Mouse (Mus musculus) embryonic facial prominence, embryonic 13.5 days (tissue): ENCODE measurements around the gene Eef1b2. TPM values are rescaled to one million over a fixed set of nuclear protein-coding genes. Genes with fewer than 3 reads are reported as not detected.
"Not testable (repeated sequence)": the region's sequence is repeated elsewhere in the genome, so short reads cannot be mapped to it uniquely, and the experiment has no call there.

Source experiments
- ATAC-seq: fragments of 200-750 bp; cut with Nextera tagmentation; 2 replicates; pipeline ENCODE4 v1.8.0; 2017; ENCODE audit warnings: low read depth; ENCODE audit not compliant: insufficient number of reproducible peaks, insufficient read depth, low FRiP score, low TSS enrichment
- H3K27ac ChIP-seq: fragments of 300-500 bp; sonication (generic); 2 replicates; pipeline ENCODE4 v1.5.1; 2015; ENCODE audit warnings: moderate library complexity, mild to moderate bottlenecking, inconsistent platforms
- H3K27me3 ChIP-seq: fragments of 300-500 bp; sonication (generic); 2 replicates; pipeline ENCODE4 v1.6.1; 2015; ENCODE audit warnings: mild to moderate bottlenecking, inconsistent platforms
- H3K36me3 ChIP-seq: fragments of 300-500 bp; sonication (generic); 2 replicates; pipeline ENCODE4 v1.6.1; 2015; ENCODE audit warnings: mild to moderate bottlenecking, inconsistent platforms
- H3K4me1 ChIP-seq: fragments of 300-500 bp; sonication (generic); 2 replicates; pipeline ENCODE4 v1.6.1; 2015; ENCODE audit warnings: inconsistent platforms
- H3K4me2 ChIP-seq: fragments of 300-500 bp; sonication (generic); 2 replicates; pipeline ENCODE4 v1.6.1; 2015; ENCODE audit warnings: moderate library complexity, mild to moderate bottlenecking, inconsistent platforms
- H3K4me3 ChIP-seq: fragments of 300-500 bp; sonication (generic); 2 replicates; pipeline ENCODE4 v1.5.1; 2015; ENCODE audit warnings: mild to moderate bottlenecking, inconsistent platforms
- H3K9ac ChIP-seq: fragments of 300-500 bp; sonication (generic); 2 replicates; pipeline ENCODE4 v1.6.1; 2015; ENCODE audit warnings: mild to moderate bottlenecking, inconsistent platforms
- H3K9me3 ChIP-seq: fragments of 300-500 bp; sonication (generic); 2 replicates; pipeline ENCODE4 v1.6.1; 2016; ENCODE audit warnings: inconsistent platforms
- WGBS: fragments of 180-500 bp; shearing (Covaris S2); methylation state at CpG from one replicate; pipeline ENCODE4 v1.1.7; 2015; ENCODE audit warnings: mixed read lengths; 5-methylcytosine and 5-hydroxymethylcytosine counted together
- polyA plus RNA-seq: library from polyadenylated mRNA; unstranded; fragments of >200 nt; fragmentation: Nextera tagmentation; extraction: Ambion mirVana; gene quantifications from 2 replicates; pipeline ENCODE4 v1.2.1, GENCODE M21; 2015

Gene Eef1b2
- polyA plus RNA-seq, 1 experiment from 2014 or later, result 645 TPM

GRCm38 (mm10) chr1:63176259-63176603, 394 bp upstream of the Eef1b2 start:
- peak; percentile 7; the same call in 1 of the 2 replicates for ATAC-seq
- no peaks in the 10 kb centered on the region for H3K9me3 ChIP-seq
- peak overlapping the region; percentile 93 for H3K27ac ChIP-seq
- under 1% methylated on average over 14 of the region's 14 CpGs for WGBS
- peak overlapping the region; percentile 77 for H3K4me2 ChIP-seq
- H3K9ac ChIP-seq, result peak overlapping the region; percentile 97
- no peaks in the 10 kb centered on the region for H3K27me3 ChIP-seq
- peaks cover 24% of the 10 kb centered on the region for H3K4me1 ChIP-seq
- peak overlapping the region; percentile 94 for H3K4me3 ChIP-seq
- peaks cover 36% of the 10 kb centered on the region for H3K36me3 ChIP-seq

GRCm38 (mm10) chr1:63178308-63178707, 1.7 kb downstream of the Eef1b2 start:
- Histone ChIP-seq H3K9me3 (no peaks in the 10 kb centered on the region), H3K27me3 (no peaks in the 10 kb centered on the region), H3K27ac (no peak overlapping the region), H3K4me3 (peak overlapping the region; percentile 94), H3K4me1 (peaks cover 24% of the 10 kb centered on the region), H3K4me2 (peak overlapping the region; percentile 77), H3K36me3 (peaks cover 31% of the 10 kb centered on the region), H3K9ac (peak overlapping the region; percentile 97; the same call in 1 of the 2 replicates)
- ATAC-seq, result no peak
- WGBS, result 76% methylated on average over 3 of the region's 3 CpGs

GRCm38 (mm10) chr1:63180122-63180521, 3.5 kb downstream of the Eef1b2 start:
- WGBS, result 91% methylated on average over 4 of the region's 4 CpGs
- Histone ChIP-seq H3K27me3 (no peaks in the 10 kb centered on the region), H3K4me1 (peaks cover 18% of the 10 kb centered on the region), H3K4me3 (no peak overlapping the region), H3K4me2 (no peak overlapping the region), H3K9ac (no peak overlapping the region), H3K27ac (no peak overlapping the region), H3K9me3 (no peaks in the 10 kb centered on the region), H3K36me3 (peaks cover 31% of the 10 kb centered on the region)
- ATAC-seq, result no peak

- not testable (repeated sequence) for H3K9ac ChIP-seq, H3K4me2 ChIP-seq, H3K4me3 ChIP-seq, ATAC-seq, H3K9me3 ChIP-seq, H3K27me3 ChIP-seq
- Histone ChIP-seq H3K36me3 (peaks cover 31% of the 10 kb centered on the region), H3K27ac (0 out of 2 replicates have a peak overlapping the region, but pooled peaks have one; percentile 22), H3K4me1 (peaks cover 14% of the 10 kb centered on the region)
- WGBS, result 57% methylated on average over 4 of the region's 4 CpGs
These were observed 4.0 kb downstream of the Eef1b2 start for GRCm38 (mm10) chr1:63180575-63180974.

- H3K9me3 ChIP-seq, result no peaks in the 10 kb centered on the region
- peaks cover 12% of the 10 kb centered on the region for H3K4me1 ChIP-seq
- H3K27me3 ChIP-seq, result no peaks in the 10 kb centered on the region
- peak overlapping the region; percentile 22; the same call in 1 of the 2 replicates for H3K27ac ChIP-seq
- H3K9ac ChIP-seq, result no peak overlapping the region
- H3K4me2 ChIP-seq, result no peak overlapping the region
- peak; percentile 56 for ATAC-seq
- H3K4me3 ChIP-seq, result no peak overlapping the region
- WGBS, result 2% methylated on average over 3 of the region's 3 CpGs
- peaks cover 31% of the 10 kb centered on the region for H3K36me3 ChIP-seq
These were observed 4.4 kb downstream of the Eef1b2 start for GRCm38 (mm10) chr1:63181019-63181418.

GRCm38 (mm10) chr1:63181480-63181879, 4.9 kb downstream of the Eef1b2 start:
- H3K27ac ChIP-seq, result peak overlapping the region; percentile 22; the same call in 1 of the 2 replicates
- no peaks in the 10 kb centered on the region for H3K27me3 ChIP-seq
- H3K4me2 ChIP-seq, result no peak overlapping the region
- H3K9ac ChIP-seq, result no peak overlapping the region
- ATAC-seq, result no peak
- WGBS, result 95% methylated on average over 1 of the region's 1 CpGs
- H3K9me3 ChIP-seq, result no peaks in the 10 kb centered on the region
- H3K4me3 ChIP-seq, result no peak overlapping the region
- peaks cover 31% of the 10 kb centered on the region for H3K36me3 ChIP-seq
- peaks cover 12% of the 10 kb centered on the region for H3K4me1 ChIP-seq

GRCm38 (mm10) chr1:63182212-63182611, 5.6 kb downstream of the Eef1b2 start:
- no peak overlapping the region for H3K4me2 ChIP-seq
- no peak overlapping the region for H3K9ac ChIP-seq
- no peak overlapping the region for H3K4me3 ChIP-seq
- peaks cover 12% of the 10 kb centered on the region for H3K4me1 ChIP-seq
- no peak overlapping the region for H3K27ac ChIP-seq
- no peak for ATAC-seq
- 83% methylated on average over 5 of the region's 5 CpGs for whole genome bisulfite sequencing
- no peaks in the 10 kb centered on the region for H3K27me3 ChIP-seq
- H3K9me3 ChIP-seq, result no peaks in the 10 kb centered on the region
- H3K36me3 ChIP-seq, result peaks cover 31% of the 10 kb centered on the region

- ATAC-seq, result no peak
These were observed 6.1 kb downstream of the Eef1b2 start for GRCm38 (mm10) chr1:63182636-63183270.

GRCm38 (mm10) chr1:63185430-63185829, 8.8 kb downstream of the Eef1b2 start:
- not testable (repeated sequence) for H3K36me3 ChIP-seq, H3K27me3 ChIP-seq, H3K9ac ChIP-seq, H3K4me2 ChIP-seq, ATAC-seq, H3K27ac ChIP-seq, H3K4me1 ChIP-seq, H3K9me3 ChIP-seq, H3K4me3 ChIP-seq
- WGBS, result 96% methylated on average over 6 of the region's 6 CpGs

More at GRCm38 (mm10) chr1:63182636-63183270, 6.1 kb downstream of the Eef1b2 start:
- no peaks in the 10 kb centered on the region for H3K27me3 ChIP-seq
- H3K4me3 ChIP-seq, result no peak overlapping the region
- peaks cover 7% of the 10 kb centered on the region for H3K4me1 ChIP-seq
- H3K9me3 ChIP-seq, result no peaks in the 10 kb centered on the region
- WGBS, result 53% methylated on average over 10 of the region's 10 CpGs
- H3K27ac ChIP-seq, result no peak overlapping the region
- H3K36me3 ChIP-seq, result peaks cover 31% of the 10 kb centered on the region
- no peak overlapping the region for H3K4me2 ChIP-seq
- H3K9ac ChIP-seq, result no peak overlapping the region

- Histone ChIP-seq H3K27ac (no peak overlapping the region), H3K4me3 (no peak overlapping the region), H3K27me3 (no peaks in the 10 kb centered on the region), H3K36me3 (0 out of 2 replicates have a peak, but pooled peaks cover 3% of the 10 kb centered on the region), H3K4me2 (no peak overlapping the region), H3K9me3 (no peaks in the 10 kb centered on the region), H3K9ac (no peak overlapping the region), H3K4me1 (peaks cover 19% of the 10 kb centered on the region; the same call in 1 of the 2 replicates)
- WGBS, result 87% methylated on average over 3 of the region's 3 CpGs
- no peak for ATAC-seq
These were observed 11.9 kb downstream of the Eef1b2 start for GRCm38 (mm10) chr1:63188536-63188935.

- H3K4me1 ChIP-seq, result peaks cover 20% of the 10 kb centered on the region; the same call in 1 of the 2 replicates
- H3K9me3 ChIP-seq, result no peaks in the 10 kb centered on the region
- no peaks in the 10 kb centered on the region for H3K27me3 ChIP-seq
- ATAC-seq, result 0 out of 2 replicates have a peak, but pooled peaks have one; percentile 20
- no peak overlapping the region for H3K4me3 ChIP-seq
- no peak overlapping the region for H3K4me2 ChIP-seq
- peak overlapping the region; percentile 34 for H3K27ac ChIP-seq
- 48% methylated on average over 8 of the region's 8 CpGs for WGBS
- H3K36me3 ChIP-seq, result no peaks in the 10 kb centered on the region
- H3K9ac ChIP-seq, result no peak overlapping the region
These were observed 14.2 kb downstream of the Eef1b2 start for GRCm38 (mm10) chr1:63190851-63191250.

- H3K4me1 ChIP-seq, result peaks cover 20% of the 10 kb centered on the region; the same call in 1 of the 2 replicates
- no peak overlapping the region for H3K27ac ChIP-seq
- 73% methylated on average over 11 of the region's 11 CpGs for WGBS
- no peaks in the 10 kb centered on the region for H3K9me3 ChIP-seq
- H3K4me2 ChIP-seq, result no peak overlapping the region
- H3K9ac ChIP-seq, result no peak overlapping the region
- no peaks in the 10 kb centered on the region for H3K27me3 ChIP-seq
- ATAC-seq, result no peak
- H3K4me3 ChIP-seq, result no peak overlapping the region
- H3K36me3 ChIP-seq, result no peaks in the 10 kb centered on the region
These were observed 15.9 kb downstream of the Eef1b2 start for GRCm38 (mm10) chr1:63192306-63193065.
